Mouse (Mus musculus): ENCODE data around the gene Blvrb.
"Not testable (repeated sequence)": the region's sequence is repeated elsewhere in the genome, so short reads cannot be mapped to it uniquely, and the experiment has no call there.

The Blvrb gene

DNA sequence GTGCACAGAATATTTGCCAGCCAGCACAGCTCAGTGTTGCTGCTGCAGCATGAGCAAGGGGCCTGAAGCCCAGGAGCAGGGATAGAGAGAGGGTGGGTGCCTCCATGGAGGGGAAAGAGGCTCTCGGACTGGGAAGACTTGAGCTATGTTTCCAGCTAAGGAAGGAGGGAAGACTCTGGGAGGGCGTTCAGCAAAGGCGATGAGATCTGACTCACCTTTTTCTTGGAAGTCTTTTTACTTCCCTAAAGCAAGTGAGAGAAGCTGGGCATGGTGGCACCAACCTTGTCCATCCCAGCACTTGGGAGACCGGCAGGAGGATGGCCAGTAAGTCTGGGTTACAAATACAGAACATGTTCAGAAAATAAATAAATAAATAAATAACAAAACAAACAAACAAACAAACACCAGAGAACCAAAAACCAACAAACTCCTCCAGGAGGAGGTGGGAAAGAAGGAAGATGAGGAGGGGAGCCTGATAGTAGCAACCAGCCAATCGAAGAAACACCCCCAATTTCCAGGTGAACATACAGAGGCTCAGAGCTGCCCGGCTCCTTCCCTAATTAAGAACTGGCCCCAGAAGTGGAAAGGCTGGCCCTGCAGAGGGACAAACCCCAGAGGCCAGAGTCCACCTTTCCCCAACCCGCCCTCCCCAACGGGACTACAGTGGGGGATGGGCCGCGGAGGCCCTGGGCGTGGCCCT is 33.3 kb downstream of the Blvrb start:
- no peak for DNase-seq (ENCODE audit: low spot score in 2 of 2)

DNA sequence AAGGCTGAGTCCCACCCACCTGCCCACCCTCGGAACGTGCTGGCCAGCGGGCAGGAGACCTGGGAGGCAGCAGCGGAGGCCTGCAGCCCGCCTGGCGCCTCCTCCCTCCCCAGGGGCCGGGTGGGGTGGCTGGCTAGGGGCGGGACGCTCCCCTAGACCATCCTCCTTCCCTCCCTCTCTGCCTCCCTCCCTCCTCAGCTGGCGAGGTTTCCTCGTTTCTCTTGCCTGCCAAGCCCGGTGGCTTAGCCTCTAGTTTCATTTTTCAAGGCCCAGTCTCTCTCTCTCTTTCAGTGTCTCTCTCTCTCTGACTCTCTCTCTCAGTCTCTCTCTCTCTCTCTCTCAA is 33.8 kb downstream of the Blvrb start:
- DNase-seq (ENCODE audit: low spot score in 2 of 2), result peak; percentile 67 to 69

DNA sequence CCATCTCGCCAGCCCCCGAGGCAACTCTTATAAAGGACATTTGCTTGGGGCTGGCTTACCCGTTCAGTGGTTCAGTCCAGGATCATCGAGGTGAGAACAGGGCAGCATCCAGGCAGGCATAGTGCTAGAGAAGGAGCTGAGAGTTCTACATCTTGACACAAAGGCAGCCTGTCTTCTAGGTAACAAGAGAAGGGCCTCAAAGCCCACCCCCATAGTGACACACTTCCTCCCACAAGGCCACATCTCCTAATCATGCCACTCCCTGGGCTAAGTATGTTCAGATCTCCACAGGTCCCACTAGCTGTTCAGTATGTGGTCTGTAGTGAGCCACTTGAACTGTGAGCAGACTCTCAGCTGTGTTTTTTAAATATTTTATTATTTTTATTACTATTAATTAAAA is 36.1 kb downstream of the Blvrb start:
- DNase-seq (ENCODE audit: low spot score in 2 of 2), result no peak

DNA sequence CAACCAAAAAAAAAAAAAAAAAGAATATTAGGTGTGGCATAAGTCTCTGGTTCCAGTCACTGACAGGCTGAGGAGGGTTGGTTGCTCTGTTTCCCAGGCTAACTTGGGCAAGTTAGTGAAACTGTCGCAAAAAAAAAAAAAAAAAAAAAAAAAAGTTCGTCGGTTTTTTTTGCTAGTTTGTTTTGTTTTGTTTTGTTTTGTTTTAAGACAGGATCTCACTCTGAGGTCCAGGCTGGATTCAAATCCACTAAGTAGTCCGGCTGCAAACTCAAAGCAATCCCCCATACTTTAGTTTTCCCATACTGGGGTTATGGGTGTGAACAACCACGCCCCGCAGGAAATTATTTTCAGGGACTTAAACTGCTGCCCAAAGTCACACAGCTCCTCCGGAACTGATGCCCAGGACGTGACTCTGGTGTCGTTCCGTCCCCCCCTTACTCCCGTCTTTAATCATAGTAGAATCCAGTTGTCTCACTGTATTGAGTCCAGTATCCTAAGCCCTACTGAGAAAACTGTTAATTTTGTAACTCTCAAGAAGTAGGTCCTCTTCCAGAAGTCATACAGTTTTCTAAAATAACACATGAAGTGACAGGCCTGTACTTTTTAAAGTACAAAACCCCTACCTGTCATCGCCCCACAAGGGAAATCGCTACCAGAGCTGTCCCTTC is 38.5 kb downstream of the Blvrb start:
- no peak for DNase-seq (ENCODE audit: low spot score in 2 of 2)

DNA sequence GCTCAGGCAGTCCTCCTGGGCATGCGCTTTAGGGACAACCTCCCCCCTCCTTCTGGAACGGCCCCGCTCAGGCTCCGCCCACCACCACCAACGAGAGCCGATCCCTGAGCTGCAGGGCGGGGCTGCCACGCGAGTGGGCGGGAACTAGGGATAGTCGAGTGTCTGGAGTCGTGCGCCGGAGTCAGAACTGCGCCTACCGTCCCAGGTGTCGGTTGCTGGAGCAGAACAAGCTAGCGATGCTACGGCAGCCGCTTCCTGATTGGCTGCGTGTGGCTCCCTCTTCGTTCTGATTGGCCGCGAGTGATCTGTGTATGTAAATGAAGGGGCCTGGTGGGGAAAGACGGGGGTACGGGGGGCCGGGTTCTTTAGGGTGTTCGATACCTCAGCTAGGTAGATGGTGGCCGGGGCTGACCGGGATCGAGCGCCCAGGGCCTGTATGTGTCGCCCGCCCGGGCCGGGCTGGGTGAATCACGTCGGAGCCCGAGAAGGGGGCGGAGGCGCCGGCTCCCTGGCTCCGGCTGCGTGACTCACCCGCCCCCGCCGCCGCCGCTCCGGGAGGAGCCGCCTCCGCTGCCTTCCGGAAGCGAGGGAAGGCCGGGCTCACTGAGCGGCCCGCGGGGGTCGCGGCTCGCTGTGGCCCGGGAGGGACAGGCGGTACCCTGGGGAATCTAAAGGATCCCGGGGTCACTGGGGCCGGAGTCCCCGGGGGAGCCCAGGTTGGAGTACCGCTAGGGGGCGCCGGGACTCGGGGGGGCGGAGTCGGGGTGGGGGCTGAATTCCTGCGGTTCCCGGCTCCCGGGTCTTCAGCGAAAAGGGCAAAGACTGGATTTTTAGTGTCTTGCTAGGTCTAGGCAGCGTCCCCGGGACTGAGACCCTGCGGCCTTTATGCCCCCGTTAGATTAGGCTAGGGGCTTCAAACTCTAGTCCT is 39.3 kb downstream of the Blvrb start, which contains the start of gene Sertad1:
Sertad1 (plus strand) TSS at position 141 of the 928 bp plus-strand sequence.
- DNase-seq (ENCODE audit: low spot score in 2 of 2), result peak; percentile 100

DNA sequence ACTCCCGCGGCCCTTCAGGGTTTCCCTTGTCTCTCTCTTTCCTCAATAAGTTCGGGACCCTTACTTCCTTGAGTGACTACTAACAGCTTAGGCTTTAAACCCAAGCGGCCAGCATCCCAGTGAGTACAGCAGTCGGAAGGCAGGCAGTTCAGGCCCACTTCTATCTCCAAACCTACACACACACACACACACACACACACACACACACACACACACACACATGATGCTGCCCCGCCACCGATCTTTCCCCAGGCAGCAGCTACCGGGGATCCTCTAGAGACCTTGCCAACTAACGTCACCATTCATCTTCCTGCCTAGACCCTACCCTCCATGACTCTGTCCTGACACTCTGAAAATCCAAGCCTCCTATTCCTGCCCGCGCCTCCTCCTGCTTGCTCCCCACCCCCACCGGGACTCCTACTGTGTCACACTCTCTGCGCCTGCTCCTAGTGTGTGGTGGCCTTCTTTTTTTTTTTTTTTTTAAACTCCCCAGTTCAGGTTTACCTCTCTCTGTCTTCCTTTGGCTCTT is 40.0 kb downstream of the Blvrb start:
- no peak for DNase-seq (ENCODE audit: low spot score in 2 of 2)

DNA sequence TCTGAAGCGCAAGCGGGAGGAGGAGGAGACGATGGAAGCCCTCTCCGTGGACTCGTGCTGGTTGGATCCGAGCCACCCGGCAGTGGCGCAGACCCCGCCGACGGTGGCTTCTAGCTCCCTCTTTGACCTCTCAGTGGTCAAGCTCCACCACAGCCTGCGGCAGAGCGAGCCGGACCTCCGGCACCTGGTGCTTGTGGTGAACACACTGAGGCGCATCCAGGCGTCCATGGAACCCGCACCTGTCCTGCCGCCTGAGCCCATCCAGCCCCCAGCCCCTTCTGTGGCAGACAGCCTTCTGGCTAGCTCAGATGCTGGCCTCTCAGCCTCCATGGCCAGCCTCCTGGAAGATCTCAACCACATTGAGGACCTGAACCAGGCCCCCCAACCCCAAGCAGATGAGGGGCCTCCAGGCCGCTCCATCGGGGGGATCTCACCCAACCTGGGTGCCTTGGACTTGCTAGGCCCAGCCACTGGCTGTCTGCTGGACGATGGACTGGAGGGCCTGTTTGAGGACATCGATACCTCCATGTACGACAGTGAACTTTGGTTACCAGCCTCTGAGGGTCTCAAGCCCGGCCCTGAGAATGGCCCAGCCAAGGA is 41.6 kb downstream of the Blvrb start:
- no peak for DNase-seq (ENCODE audit: low spot score in 2 of 2)

DNA sequence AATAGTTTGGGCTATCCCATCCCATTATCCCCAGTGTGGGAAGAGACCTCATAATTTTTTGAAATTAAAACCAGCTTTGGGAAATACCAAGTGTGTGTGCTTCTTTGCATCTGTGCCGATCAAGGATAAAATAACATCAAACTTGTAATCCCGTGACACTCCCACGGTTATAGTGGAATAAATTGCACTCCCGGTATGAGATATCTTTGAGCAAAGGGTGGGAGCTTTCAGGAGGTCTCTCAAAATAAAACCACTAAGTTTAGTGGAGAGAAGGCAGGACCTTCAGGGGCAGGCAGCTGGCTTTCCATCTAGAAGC is 42.4 kb downstream of the Blvrb start:
- DNase-seq (ENCODE audit: low spot score in 2 of 2), result no peak

DNA sequence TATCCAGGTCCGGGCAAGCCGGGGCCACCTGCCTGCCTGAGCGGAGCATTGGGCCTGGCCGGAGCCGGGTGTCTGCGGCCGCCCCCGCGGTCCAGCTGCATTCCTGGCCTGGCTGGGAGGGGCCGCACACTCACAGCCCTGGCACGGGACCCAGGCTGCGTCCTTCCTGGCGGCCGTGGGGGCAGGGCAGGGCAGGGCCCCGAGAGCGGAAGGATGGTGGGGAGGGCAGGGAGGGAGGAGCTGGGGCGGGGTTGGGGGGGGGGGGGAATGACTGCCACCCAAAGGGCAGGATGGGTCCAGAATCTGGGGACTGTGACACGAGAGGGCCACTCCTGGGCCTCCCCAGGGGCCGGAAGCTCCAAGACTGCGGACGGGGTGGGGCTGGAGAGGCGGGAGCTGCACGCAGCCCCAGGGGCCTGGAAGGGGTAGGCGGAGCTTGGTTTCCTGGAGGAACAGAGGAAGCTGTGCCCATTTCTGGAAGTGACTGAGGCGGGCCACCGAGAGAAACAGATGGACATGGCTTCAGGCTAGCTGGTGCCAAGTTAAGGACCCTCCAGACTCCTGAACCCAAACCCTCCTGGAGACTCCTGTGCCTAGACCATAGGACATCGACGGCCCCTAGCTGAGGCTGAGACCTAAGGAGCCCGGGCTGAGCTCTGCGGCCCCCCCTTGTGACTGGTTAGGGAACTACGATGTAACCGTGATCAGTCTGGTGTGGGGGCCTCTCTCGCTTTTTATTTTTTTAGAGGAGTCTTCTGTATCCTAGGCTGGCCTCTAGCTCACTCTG is 43.0 kb downstream of the Blvrb start:
- peak; percentile 83 to 88 for DNase-seq (ENCODE audit: low spot score in 2 of 2)

- DNase-seq (ENCODE audit: low spot score in 2 of 2), result no peak
Measured at GRCm38 (mm10) chr7:27491856-27492255, 44.1 kb downstream of the Blvrb start.

- no peak for DNase-seq (ENCODE audit: low spot score in 2 of 2)
Measured at GRCm38 (mm10) chr7:27493022-27493421, 45.2 kb downstream of the Blvrb start.

DNA sequence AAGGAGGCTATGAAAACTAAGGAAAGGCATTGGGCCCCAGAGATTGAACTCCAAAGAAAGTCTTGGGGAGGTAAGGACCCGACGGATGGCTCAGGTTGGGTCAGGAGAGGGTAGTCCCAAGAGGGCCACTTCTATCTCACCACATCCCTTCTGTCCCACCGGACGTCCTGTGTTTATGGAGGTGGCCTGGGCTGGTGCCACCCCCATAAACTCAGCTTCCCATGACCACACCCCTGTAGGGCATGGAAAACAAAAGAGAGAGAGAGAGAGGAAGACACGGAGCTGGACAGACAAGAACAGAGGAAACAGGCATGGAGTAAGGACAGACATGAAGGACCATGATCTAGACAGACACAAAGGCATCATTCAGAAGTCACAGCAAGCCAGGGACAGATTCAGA is 45.7 kb downstream of the Blvrb start:
- DNase-seq (ENCODE audit: low spot score in 2 of 2), result no peak

DNA sequence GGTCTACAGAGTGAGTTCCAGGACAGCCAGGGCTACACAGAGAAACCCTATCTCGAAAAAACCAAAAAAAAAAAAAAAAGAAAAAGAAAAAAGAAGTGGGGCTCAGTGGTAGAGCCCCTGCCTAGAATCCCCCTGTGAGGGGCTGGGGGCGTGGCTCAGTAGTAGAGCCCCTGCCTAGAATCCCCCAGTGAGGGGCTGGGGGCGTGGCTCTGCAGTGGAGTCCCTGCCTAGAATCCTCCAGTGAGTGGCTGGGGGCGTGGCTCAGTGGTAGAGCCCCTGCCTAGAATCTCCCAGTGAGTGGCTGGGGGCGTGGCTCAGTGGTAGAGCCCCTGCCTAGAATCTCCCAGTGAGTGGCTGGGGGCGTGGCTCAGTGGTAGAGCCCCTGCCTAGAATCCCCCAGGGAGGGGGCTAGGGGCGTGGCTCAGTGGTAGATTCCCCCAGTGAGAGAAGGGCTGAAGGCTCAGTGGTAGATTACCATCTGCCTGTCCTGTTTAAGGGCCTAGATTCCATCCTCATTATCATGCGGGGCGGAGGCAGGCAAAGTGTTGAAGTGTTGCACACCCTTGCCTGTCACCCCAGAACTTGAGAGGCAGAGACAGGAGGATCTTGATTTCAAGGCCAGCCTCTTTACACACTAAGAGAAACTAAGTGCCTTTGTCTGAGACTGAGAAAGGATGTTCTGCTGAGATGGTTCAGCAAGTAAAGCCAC is 47.0 kb downstream of the Blvrb start:
- not testable (repeated sequence) for DNase-seq (ENCODE audit: low spot score in 2 of 2)

DNA sequence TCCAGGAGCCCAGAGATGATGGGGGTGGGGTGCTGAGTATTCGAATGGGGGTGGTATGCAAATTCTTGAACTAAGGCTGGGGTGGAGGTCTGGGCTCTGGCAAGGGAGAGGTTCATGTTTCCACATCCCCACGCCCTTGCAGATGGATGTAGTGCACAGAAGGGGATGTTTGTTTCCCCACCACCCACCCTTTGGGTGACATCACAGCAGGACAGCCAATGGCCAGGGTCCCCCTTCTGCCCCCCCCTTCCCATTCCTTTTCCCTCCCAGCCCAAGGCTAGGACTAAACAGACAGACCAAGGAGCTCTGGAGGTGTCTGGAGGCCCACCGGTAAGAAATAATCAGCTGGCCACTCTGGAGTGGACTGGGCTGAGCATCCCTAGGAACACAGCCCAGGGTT is 51.3 kb downstream of the Blvrb start, which contains the start of gene Prx:
Prx (plus strand) TSS at position 289 of the 400 bp plus-strand sequence.
- no peak for DNase-seq (ENCODE audit: low spot score in 2 of 2)

GRCm38 (mm10) chr7:27501620-27502019 is 53.8 kb downstream of the Blvrb start:
- no peak for DNase-seq (ENCODE audit: low spot score in 2 of 2)

DNA sequence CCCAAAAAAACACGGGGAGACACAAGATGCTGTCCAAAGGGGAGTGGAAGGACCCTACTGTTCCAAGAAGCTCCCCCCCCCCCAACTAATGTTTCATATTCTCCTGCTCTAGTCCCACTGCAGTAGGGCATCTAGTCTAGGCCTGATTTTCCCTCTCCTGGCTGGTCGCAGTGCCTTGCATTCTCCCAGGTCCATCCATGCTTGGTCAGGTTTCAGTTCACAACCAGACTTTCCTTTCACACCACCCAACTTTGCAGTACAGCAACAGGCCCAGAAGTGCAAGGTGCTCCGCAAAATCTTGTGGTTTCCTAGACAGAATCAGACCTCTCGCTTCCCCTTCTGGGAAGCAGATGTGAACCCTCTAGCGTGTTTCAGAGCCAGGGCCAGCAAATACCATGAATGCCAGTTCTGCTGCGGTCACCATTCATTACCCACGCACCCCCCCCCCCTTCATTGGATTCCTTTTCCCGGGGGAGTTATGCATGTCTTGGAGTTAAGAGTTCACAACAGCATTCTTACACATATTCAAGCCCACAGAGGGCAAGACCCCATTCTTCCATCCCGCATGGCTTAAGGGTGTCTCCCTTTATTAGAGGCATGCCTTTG is 59.1 kb downstream of the Blvrb start:
- no peak for DNase-seq (ENCODE audit: low spot score in 2 of 2)

DNA sequence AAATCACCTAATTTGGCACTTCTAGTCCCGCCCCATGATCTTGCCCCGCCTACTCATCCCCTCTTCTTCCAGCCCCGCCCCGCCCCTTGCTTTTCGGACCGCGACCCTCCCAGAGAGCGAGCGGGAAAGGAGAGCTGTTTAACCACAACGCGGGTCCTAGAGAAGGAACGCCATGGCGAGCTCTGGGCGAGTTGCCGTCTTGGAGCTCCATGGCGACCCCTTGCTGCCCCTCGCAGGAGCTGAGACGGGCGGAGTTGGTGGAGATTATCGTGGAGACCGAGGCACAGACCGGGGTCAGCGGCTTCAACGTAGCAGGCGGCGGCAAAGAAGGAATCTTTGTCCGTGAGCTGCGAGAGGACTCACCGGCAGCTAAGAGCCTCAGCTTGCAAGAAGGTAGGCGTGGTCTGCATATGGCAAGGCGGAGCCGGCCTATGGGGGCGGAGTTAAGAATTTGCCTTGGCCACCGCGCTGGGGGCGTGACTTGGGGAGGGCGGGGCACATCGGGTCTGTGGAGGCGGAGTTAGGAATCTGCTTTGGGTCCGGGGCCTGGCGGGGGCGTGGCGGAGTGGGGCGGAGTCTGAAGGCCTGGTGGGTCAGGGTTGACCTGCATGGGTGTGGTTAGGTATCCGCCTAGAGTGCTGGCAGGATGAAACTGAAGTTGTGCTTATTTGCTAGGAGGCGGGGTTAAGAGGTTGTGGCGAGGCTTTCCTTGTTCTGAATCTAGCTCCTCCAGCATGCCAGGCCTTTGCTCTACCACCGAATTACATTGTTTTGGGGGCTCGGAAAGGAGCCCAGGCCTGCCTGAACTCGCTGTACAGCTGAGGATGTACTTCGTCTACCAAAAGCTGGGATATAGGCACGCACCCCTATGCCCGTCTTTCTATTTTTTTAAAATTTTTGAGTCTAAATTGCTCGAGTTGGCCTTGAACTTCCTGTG is 60.2 kb downstream of the Blvrb start:
- DNase-seq (ENCODE audit: low spot score in 2 of 2), result peak; percentile 100

DNA sequence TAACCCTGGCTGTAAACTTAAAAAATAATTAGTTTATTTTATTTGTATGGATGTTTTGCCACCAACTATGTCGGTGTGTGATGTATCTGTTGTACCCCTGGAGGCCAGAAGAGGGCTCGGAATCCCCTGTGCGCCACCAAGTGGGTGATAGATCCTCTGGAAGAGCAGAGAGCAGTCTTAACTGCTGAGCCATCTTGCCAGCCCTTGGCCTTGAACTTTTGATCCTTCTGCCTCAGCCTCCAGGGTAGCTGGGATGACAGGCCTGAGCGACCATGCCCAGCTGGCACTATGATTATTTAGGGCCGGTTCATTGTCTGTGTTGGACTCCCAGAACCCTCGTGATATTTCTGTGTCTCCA is 60.8 kb downstream of the Blvrb start:
- peak; percentile 55 to 70 for DNase-seq (ENCODE audit: low spot score in 2 of 2)

DNA sequence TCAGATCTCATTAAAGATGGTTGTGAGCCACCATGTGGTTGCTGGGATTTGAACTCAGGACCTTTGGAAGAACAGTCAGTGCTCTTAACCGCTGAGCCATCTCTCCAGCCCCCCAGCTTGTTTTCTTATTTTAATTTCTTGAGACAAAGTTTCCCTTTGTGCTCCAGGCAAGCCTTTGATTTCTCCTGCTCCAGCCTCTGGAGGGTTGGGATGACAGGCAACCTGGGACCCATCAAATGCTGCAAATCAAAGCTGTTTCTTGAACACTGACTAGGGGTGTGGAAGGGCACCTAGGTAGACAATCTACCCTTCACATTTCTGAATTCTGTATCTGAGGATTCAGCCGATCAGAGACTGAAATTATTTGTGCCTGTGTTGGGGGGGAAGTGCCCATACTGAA is 63.0 kb downstream of the Blvrb start:
- DNase-seq (ENCODE audit: low spot score in 2 of 2), result no peak

Data from spleen, postnatal 14 days (tissue).